Comparison of ENCODE assay signal across 22 mouse cellular contexts in genomic region chr5:127688568-127689170, GRCm38 (mm10). TPM values are rescaled to one million over a fixed set of nuclear protein-coding genes. Genes with fewer than 3 reads are reported as not detected.
DNase-seq lines count a peak whose midpoint lies in the region; ATAC-seq and TF ChIP-seq lines count a peak whose summit lies in the region.
"Had no signal": no experiment of that assay in that cellular context is flagged by ENCODE, and none has a peak within 500 bp of the region (broad histone marks: within the 10 kb centered on the region; RNA-seq: fewer than 3 reads in every experiment).

No protein-coding gene starts in this region.

- peak; percentile 94 for DNase-seq in ES-E14 (ENCODE audit: low read depth, low spot score)
- DNase-seq in WW6 (ENCODE audit: low read depth, low spot score) = peak; percentile 83
- no peak for DNase-seq in left cerebral cortex, postnatal 4 days
- DNase-seq in lung, postnatal 10 days = no peak
- DNase-seq in retina, postnatal 1 day = no peak
- DNase-seq: adrenal gland, adult 8-10 months; adrenal gland, postnatal 14 days; adrenal gland, postnatal 36 days; cerebellum, adult 11-12 months; cerebellum, adult 2 months; cerebellum, adult 9-10 months; cerebellum, postnatal 10 days; cerebellum, postnatal 25 days had no signal

- no peak for TF ChIP-seq POLR2A in ES-Bruce4 (IDR thresholded peaks at IDR 0.05; ENCODE audit: insufficient read depth, low read length)

- H3K4me1 ChIP-seq in ES-Bruce4 (ENCODE audit: control insufficient read depth, insufficient read depth, low read length) (peaks cover 18% of the 10 kb centered on the region), ES-E14 (ENCODE audit: control insufficient read depth in 2 of 2, insufficient read depth in 2 of 2, low read length in 2 of 2, poor library complexity in 1 of 2) (peaks cover 12 to 37% of the 10 kb centered on the region in 2 experiments)
- H3K4me1 ChIP-seq in forebrain, embryonic 12.5 days = no peaks in the 10 kb centered on the region

- in situ Hi-C loops in ES-E14 (cut with MboI; ENCODE audit: low sequenced_read_pairs in 2 of 2, unreplicated experiment in 2 of 2) = no loop called here

- no peaks in the 10 kb centered on the region for H3K27me3 ChIP-seq in ES-Bruce4 (ENCODE audit: control insufficient read depth, insufficient read depth, low read length, poor library complexity, severe bottlenecking)
- no peaks in the 10 kb centered on the region for H3K27me3 ChIP-seq in forebrain, embryonic 12.5 days
- H3K27me3 ChIP-seq: embryonic facial prominence, embryonic 12.5 days had no signal

- intact Hi-C loops in left cerebral cortex, postnatal 4 days (cut with DNase I) = no loop called here

- peak; percentile 100 for TF ChIP-seq EP300 in ES-Bruce4 (IDR thresholded peaks at IDR 0.05; ENCODE audit: insufficient read depth, low read depth, low read length)

- no peak overlapping the region for H3K4me2 ChIP-seq in forebrain, embryonic 12.5 days
- H3K4me2 ChIP-seq: embryonic facial prominence, embryonic 12.5 days had no signal

- WGBS in forebrain, embryonic 12.5 days = 80% methylated on average over 9 of the region's 9 CpGs

- H3K9ac ChIP-seq in ES-Bruce4 (ENCODE audit: low read depth, poor library complexity, severe bottlenecking) = no peak overlapping the region; the same call in 1 of the 2 replicates
- no peak overlapping the region; the same call in 1 of the 2 replicates for H3K9ac ChIP-seq in ES-E14 (ENCODE audit: insufficient read depth, low read depth, low read length, poor library complexity, severe bottlenecking)
- H3K9ac ChIP-seq in forebrain, embryonic 12.5 days = no peak overlapping the region
- H3K9ac ChIP-seq: embryonic facial prominence, embryonic 12.5 days had no signal

- no peak for ATAC-seq in forebrain, embryonic 12.5 days (ENCODE audit: low FRiP score)
- ATAC-seq: activated CD4-positive, CD25-positive, alpha-beta regulatory T cell, adult 4 months; forebrain, embryonic 14.5 days; forebrain, embryonic 16.5 days had no signal

- TF ChIP-seq CTCF in ES-Bruce4 (IDR thresholded peaks at IDR 0.05; ENCODE audit: low read depth, low read length) = no peak

- H3K36me3 ChIP-seq in ES-Bruce4 (ENCODE audit: control insufficient read depth, insufficient read depth, low read length, poor library complexity, severe bottlenecking) (no peaks in the 10 kb centered on the region), ES-E14 (ENCODE audit: control insufficient read depth, insufficient read depth, low read length, poor library complexity, severe bottlenecking) (peaks cover 17% of the 10 kb centered on the region)
- no peaks in the 10 kb centered on the region for H3K36me3 ChIP-seq in forebrain, embryonic 12.5 days (replicated peaks)
- H3K36me3 ChIP-seq: embryonic facial prominence, embryonic 10.5 days; embryonic facial prominence, embryonic 12.5 days had no signal

- H3K4me3 ChIP-seq in ES-Bruce4 (ENCODE audit: low read depth, low read length) (no peak overlapping the region), ES-E14 (ENCODE audit: insufficient read depth in 1 of 2, low read depth in 1 of 2, low read length in 2 of 2, poor library complexity in 1 of 2, severe bottlenecking in 1 of 2) (no peak overlapping the region)
- no peak overlapping the region for H3K4me3 ChIP-seq in forebrain, embryonic 12.5 days (replicated peaks)
- H3K4me3 ChIP-seq: embryonic facial prominence, embryonic 10.5 days; embryonic facial prominence, embryonic 12.5 days had no signal

- H3K27ac ChIP-seq in ES-Bruce4 (ENCODE audit: insufficient read depth, low read length) = peak overlapping the region; percentile 97
- H3K27ac ChIP-seq in ES-E14 (ENCODE audit: insufficient read depth, low read depth, low read length, poor library complexity, severe bottlenecking) = peak overlapping the region; percentile 95; the same call in 1 of the 2 replicates
- H3K27ac ChIP-seq in forebrain, embryonic 12.5 days = no peak overlapping the region
- H3K27ac ChIP-seq: embryonic facial prominence, embryonic 10.5 days; embryonic facial prominence, embryonic 12.5 days had no signal

- no peaks in the 10 kb centered on the region for H3K9me3 ChIP-seq in ES-Bruce4 (replicated peaks; ENCODE audit: control insufficient read depth, insufficient read depth, low read length, poor library complexity, severe bottlenecking)
- H3K9me3 ChIP-seq in ES-E14 (ENCODE audit: control insufficient read depth, insufficient read depth, low read depth, low read length) = no peaks in the 10 kb centered on the region
- H3K9me3 ChIP-seq in forebrain, embryonic 12.5 days = no peaks in the 10 kb centered on the region
- H3K9me3 ChIP-seq: embryonic facial prominence, embryonic 10.5 days; embryonic facial prominence, embryonic 12.5 days had no signal

TF ChIP-seq in ES-E14, 5 proteins besides CTCF, POLR2A, EP300 and RAD21:
- TF ChIP-seq ZNF384 (IDR thresholded peaks at IDR 0.05; ENCODE audit: low read depth, low read length) (peak; percentile 85), HCFC1 (IDR thresholded peaks at IDR 0.05; ENCODE audit: borderline replicate concordance, insufficient read depth, low read length) (no peak), ZC3H11A (IDR thresholded peaks at IDR 0.05; ENCODE audit: borderline replicate concordance, low read depth, low read length) (no peak), MAFK (IDR thresholded peaks at IDR 0.05; ENCODE audit: insufficient read depth, low read depth, low read length) (peak; percentile 86), CHD2 (IDR thresholded peaks at IDR 0.05; ENCODE audit: low read depth, low read length) (peak; percentile 62; the same call in 1 of the 2 replicates)

RNA-seq across cellular contexts. Expression of gene Slc15a4, which starts 56.0 kb away (rescaled TPM):
- polyA plus RNA-seq in ES-Bruce4 (2011; ENCODE audit: insufficient read depth, insufficient read length, low read depth, missing spikeins) = 18.5 and 19.5 TPM in 2 replicates
- total RNA-seq in ES-E14 (2012; rRNA removed) = 50.6 and 86.6 TPM in 2 replicates
- total RNA-seq in left cerebral cortex, postnatal 4 days (2021) = 10 to 100 TPM; 22.9 to 25.3 TPM
- 25.5 and 27.5 TPM in 2 replicates for polyA plus RNA-seq in forebrain, embryonic 12.5 days (2016; fragmentation: Nextera tagmentation; extraction: Ambion mirVana)

RNA-seq across cellular contexts. Expression of gene Glt1d1, which starts 56.6 kb away (rescaled TPM):
- 22.8 and 25.5 TPM in 2 replicates for polyA plus RNA-seq in ES-Bruce4 (2011; ENCODE audit: insufficient read depth, insufficient read length, low read depth, missing spikeins)
- 12.3 and 18.8 TPM in 2 replicates for total RNA-seq in ES-E14 (2012; rRNA removed)
- 10 to 100 TPM; 15.4 to 18.5 TPM for total RNA-seq in left cerebral cortex, postnatal 4 days (2021)
- polyA plus RNA-seq in forebrain, embryonic 12.5 days (2016; fragmentation: Nextera tagmentation; extraction: Ambion mirVana) = 1.5 and 1.9 TPM in 2 replicates
- total RNA-seq: MEL had no signal
- polyA plus RNA-seq: activated CD4-positive, CD25-positive, alpha-beta regulatory T cell, adult 4 months; C2C12 had no signal

Comparison
In these comparisons a context has a peak if more than half of its experiments do, and no peak if none do; other contexts are left out.
1. DNase-seq: peak in ES-E14 (single experiment) and WW6 (single experiment); none in left cerebral cortex, postnatal 4 days (single experiment), lung, postnatal 10 days (single experiment) and retina, postnatal 1 day (single experiment).